Mouse (Mus musculus) embryonic facial prominence, embryonic 12.5 days (tissue): ENCODE results near the gene Myh14. TPM values are rescaled to one million over a fixed set of nuclear protein-coding genes. Genes with fewer than 3 reads are reported as not detected.

ENCODE experiments used
- ATAC-seq: fragments of 200-750 bp; cut with Nextera tagmentation; 2 replicates; pipeline ENCODE4 v1.8.0; 2017; ENCODE audit not compliant: insufficient number of reproducible peaks, insufficient read depth, low FRiP score, low TSS enrichment
- H3K27ac ChIP-seq: fragments of 300-500 bp; sonication (generic); 2 replicates; pipeline ENCODE4 v1.5.1; 2016; ENCODE audit warnings: mild to moderate bottlenecking
- H3K27me3 ChIP-seq: fragments of 300-500 bp; sonication (generic); 2 replicates; pipeline ENCODE4 v1.6.1; 2016; ENCODE audit warnings: mild to moderate bottlenecking, moderate library complexity
- H3K36me3 ChIP-seq: fragments of 300-500 bp; sonication (generic); 2 replicates; pipeline ENCODE4 v1.6.1; 2016; ENCODE audit warnings: mild to moderate bottlenecking
- H3K4me1 ChIP-seq: fragments of 300-500 bp; sonication (generic); 2 replicates; pipeline ENCODE4 v1.6.1; 2016
- H3K4me2 ChIP-seq: fragments of 300-500 bp; sonication (generic); replicated peaks from 2 replicates; pipeline ENCODE4 v1.6.1; 2016; ENCODE audit warnings: mild to moderate bottlenecking, moderate library complexity
- H3K4me3 ChIP-seq: fragments of 300-500 bp; sonication (generic); 2 replicates; pipeline ENCODE4 v1.5.1; 2016; ENCODE audit warnings: mild to moderate bottlenecking
- H3K9ac ChIP-seq: fragments of 300-500 bp; sonication (generic); 2 replicates; pipeline ENCODE4 v1.6.1; 2016; ENCODE audit warnings: mild to moderate bottlenecking, moderate library complexity
- H3K9me3 ChIP-seq: fragments of 300-500 bp; sonication (generic); 2 replicates; pipeline ENCODE4 v1.6.1; 2016; ENCODE audit warnings: mild to moderate bottlenecking, moderate library complexity
- WGBS: fragments of 180-500 bp; shearing (Covaris S2); methylation state at CpG from one replicate; pipeline ENCODE4 v1.1.7; 2016; 5-methylcytosine and 5-hydroxymethylcytosine counted together
- polyA plus RNA-seq: library from polyadenylated mRNA; unstranded; fragments of >200 nt; fragmentation: Nextera tagmentation; extraction: Ambion mirVana; gene quantifications from 2 replicates; pipeline ENCODE4 v1.2.1, GENCODE M21; 2016

The Myh14 gene
- polyA plus RNA-seq, 1 experiment from 2014 or later: 6.8 TPM

DNA sequence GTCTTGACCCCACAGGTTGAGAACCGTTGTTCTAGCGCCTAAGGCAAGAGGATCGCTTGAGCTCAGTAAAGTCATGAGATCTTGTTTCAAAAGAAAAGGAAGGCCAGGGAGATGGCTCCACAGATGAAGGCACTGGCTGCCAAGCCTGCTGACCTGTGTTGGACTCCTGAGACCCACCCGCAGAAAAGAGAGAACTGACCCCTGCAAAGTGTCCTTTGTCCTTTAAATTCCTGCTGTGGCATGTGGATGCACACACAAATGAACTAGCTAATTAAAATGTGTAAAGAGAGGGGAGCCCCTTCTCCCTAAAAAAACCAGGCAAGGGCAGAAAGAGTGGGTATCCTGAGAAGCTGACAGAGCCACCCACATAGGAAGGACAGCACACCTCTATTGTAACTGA, 98.8 kb downstream of the Myh14 start:
- no peak overlapping the region for H3K9ac ChIP-seq
- H3K27ac ChIP-seq: no peak overlapping the region
- no peak overlapping the region for H3K4me3 ChIP-seq
- H3K36me3 ChIP-seq: no peaks in the 10 kb centered on the region
- no peaks in the 10 kb centered on the region for H3K27me3 ChIP-seq
- H3K4me1 ChIP-seq: no peaks in the 10 kb centered on the region
- no peak overlapping the region for H3K4me2 ChIP-seq
- ATAC-seq: no peak
- 31% methylated on average over 4 of the region's 4 CpGs for WGBS
- H3K9me3 ChIP-seq: no peaks in the 10 kb centered on the region

DNA sequence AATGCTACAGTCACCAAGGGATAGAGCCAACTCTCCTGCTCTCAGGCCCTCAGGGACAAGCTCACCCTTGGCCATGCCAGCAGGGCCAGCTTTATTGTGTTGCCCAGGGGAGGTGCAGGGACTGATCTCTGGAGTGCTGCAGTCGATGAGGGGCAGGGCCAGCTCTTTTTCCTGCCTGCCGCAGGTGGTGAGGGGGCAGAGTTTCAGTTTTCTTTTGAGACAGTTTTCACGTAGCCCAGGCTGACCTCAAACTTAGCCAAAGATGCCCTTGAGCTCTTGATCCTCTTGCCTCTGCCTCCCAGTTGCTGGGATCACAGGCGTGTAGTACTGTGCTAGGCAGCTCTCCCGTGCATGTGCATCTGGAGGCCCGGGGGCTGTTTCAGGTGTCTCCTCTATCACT, 99.7 kb downstream of the Myh14 start:
- 81% methylated on average over 6 of the region's 6 CpGs for WGBS
- Histone ChIP-seq H3K4me2 (no peak overlapping the region), H3K9ac (no peak overlapping the region), H3K27ac (no peak overlapping the region), H3K27me3 (no peaks in the 10 kb centered on the region), H3K9me3 (no peaks in the 10 kb centered on the region), H3K36me3 (no peaks in the 10 kb centered on the region), H3K4me1 (no peaks in the 10 kb centered on the region), H3K4me3 (no peak overlapping the region)
- ATAC-seq: no peak

- Histone ChIP-seq H3K9ac (no peak overlapping the region), H3K27ac (no peak overlapping the region), H3K9me3 (no peaks in the 10 kb centered on the region), H3K36me3 (no peaks in the 10 kb centered on the region), H3K4me1 (no peaks in the 10 kb centered on the region), H3K4me2 (no peak overlapping the region), H3K4me3 (no peak overlapping the region), H3K27me3 (no peaks in the 10 kb centered on the region)
- WGBS: 71% methylated on average over 9 of the region's 9 CpGs
- no peak for ATAC-seq
These were observed 101.8 kb downstream of the Myh14 start for GRCm38 (mm10) chr7:44568803-44569202.

DNA sequence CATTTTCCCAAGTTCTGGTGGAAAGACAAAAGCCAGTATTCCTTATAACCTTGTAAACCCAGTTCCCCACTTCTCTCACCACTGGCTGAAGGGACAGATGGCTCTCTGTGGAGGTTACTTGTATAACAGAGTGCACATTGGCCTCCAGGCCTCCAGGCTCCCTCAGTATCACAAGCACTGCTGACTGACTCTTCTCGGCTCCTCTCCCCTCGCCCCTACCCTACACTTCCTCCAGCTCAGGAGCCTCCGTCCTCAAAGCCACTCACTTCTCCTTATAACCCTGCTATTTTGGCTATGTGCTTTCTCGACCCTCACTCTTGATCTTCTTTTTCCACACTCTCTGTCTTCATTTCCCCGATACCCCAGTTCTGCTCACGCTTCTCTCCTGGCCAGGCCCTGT, 105.2 kb downstream of the Myh14 start:
- H3K4me2 ChIP-seq: no peak overlapping the region
- no peaks in the 10 kb centered on the region for H3K9me3 ChIP-seq
- H3K9ac ChIP-seq: no peak overlapping the region
- no peaks in the 10 kb centered on the region for H3K27me3 ChIP-seq
- H3K4me1 ChIP-seq: no peaks in the 10 kb centered on the region
- 75% methylated on average over 6 of the region's 6 CpGs for WGBS
- no peak for ATAC-seq
- no peak overlapping the region for H3K4me3 ChIP-seq
- H3K36me3 ChIP-seq: no peaks in the 10 kb centered on the region
- H3K27ac ChIP-seq: no peak overlapping the region

DNA sequence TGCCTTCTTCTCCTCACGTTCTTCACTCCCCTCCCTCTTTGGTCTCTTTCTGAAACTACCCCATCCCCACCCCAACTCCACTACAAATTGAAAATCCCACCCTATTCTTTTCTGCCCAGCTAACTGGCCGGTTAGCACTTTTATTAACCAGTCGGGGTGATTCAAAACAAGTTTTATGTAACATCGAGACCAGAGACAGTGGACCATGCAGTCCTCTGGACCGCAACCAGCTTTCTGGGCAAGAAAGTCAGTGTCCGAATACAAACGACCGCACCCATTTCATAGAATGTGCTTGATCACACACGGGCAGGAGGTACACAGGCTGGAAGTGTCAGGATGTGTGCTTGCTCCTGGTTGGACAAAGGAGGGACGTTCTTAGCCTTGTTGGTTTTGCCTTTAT, 106.2 kb downstream of the Myh14 start:
- H3K27me3 ChIP-seq: no peaks in the 10 kb centered on the region
- no peak overlapping the region for H3K9ac ChIP-seq
- H3K4me2 ChIP-seq: no peak overlapping the region
- H3K4me3 ChIP-seq: no peak overlapping the region
- H3K9me3 ChIP-seq: no peaks in the 10 kb centered on the region
- no peak overlapping the region for H3K27ac ChIP-seq
- no peaks in the 10 kb centered on the region for H3K4me1 ChIP-seq
- 82% methylated on average over 10 of the region's 10 CpGs for WGBS
- no peak for ATAC-seq
- no peaks in the 10 kb centered on the region for H3K36me3 ChIP-seq

DNA sequence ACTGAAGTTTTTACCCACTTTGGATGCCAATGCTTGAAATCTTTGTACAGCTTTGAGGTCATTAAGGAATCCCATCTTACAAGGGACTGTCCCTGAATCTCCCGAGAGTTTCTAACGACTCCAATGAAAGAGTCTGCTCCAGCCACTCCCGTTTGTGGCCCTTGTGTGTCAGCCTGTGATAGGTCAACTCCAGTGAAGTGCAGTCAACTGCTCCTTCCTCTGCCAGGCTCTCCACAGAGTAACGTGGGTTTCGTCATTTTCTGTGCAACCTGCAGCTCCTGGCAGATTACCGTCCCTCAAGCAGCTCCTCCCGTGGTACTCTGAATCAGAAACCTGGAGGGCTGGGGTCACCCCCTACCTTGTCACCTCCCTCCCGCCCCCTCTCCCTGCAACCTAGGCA, 107.4 kb downstream of the Myh14 start:
- Histone ChIP-seq H3K36me3 (no peaks in the 10 kb centered on the region), H3K4me3 (no peak overlapping the region), H3K4me2 (no peak overlapping the region), H3K9ac (no peak overlapping the region), H3K27ac (no peak overlapping the region), H3K27me3 (no peaks in the 10 kb centered on the region), H3K4me1 (no peaks in the 10 kb centered on the region), H3K9me3 (no peaks in the 10 kb centered on the region)
- WGBS: 49% methylated on average over 8 of the region's 8 CpGs
- no peak for ATAC-seq

DNA sequence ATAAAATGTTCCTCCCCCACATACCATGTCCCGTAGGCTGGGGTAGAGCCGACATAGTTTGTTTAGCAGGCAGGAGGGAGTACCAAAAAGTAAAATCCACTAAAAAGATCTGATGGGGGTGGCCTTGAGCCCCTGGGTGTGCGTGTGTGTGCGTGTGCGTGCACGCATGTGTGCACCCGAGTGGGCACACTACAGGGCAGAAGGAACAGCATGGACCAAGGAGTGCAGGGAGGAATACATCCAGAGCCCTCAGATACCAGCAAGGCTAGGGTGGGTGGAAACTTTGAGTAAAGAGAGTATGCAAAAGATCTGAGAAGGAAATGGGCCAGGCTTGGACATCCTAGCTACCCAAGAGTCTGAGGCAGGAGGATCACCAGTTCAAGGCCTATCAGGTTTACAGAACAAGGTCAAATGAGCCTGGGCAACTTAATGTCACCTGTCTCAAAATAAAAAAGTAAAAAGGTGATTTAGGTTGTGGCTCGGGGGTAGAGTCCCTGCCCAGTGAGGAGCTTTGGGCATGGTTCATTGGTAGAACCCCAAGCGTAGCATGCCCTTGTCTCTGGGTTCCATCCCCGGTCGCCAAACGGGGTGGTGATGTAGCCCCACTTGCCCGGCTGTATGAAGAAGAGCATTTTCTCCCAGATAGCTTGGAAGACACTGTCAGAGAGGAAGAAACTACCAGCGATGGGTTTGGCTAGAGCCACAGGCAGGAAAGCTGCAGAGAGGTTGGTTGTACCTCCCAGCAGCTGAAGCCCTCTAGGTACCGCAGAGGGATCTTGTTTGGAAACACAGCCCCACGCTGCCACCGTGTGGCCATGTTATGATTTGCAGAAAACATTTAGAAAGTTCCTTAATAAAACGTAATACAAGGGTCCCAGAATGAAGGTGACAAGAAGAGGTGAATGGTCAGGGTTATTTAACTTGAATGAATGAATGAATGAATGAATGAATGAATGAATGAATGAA, 109.9 kb downstream of the Myh14 start:
- Histone ChIP-seq H3K4me3 (no peak overlapping the region), H3K9ac (no peak overlapping the region), H3K36me3 (no peaks in the 10 kb centered on the region), H3K27ac (no peak overlapping the region), H3K4me1 (no peaks in the 10 kb centered on the region), H3K27me3 (no peaks in the 10 kb centered on the region), H3K9me3 (no peaks in the 10 kb centered on the region), H3K4me2 (no peak overlapping the region)
- WGBS: 52% methylated on average over 18 of the region's 18 CpGs
- no peak for ATAC-seq

GRCm38 (mm10) chr7:44557629-44558028, 113.0 kb downstream of the Myh14 start:
- ATAC-seq: no peak
- Histone ChIP-seq H3K27ac (no peak overlapping the region), H3K4me2 (no peak overlapping the region), H3K4me3 (no peak overlapping the region), H3K4me1 (peaks cover 6% of the 10 kb centered on the region), H3K27me3 (no peaks in the 10 kb centered on the region), H3K9ac (no peak overlapping the region; the same call in 1 of the 2 replicates), H3K36me3 (no peaks in the 10 kb centered on the region), H3K9me3 (no peaks in the 10 kb centered on the region)
- 70% methylated on average over 2 of the region's 2 CpGs for WGBS

Other genes with a start within 250 kb of the Myh14 start
- 2.3 and 2.6 TPM in 2 replicates for gene Lrrc4b, start 241.8 kb downstream of the Myh14 start, polyA plus RNA-seq
- 0.42 and 0.71 TPM in 2 replicates for gene Aspdh, start 205.5 kb downstream of the Myh14 start, polyA plus RNA-seq
- gene Josd2, start 202.9 kb downstream of the Myh14 start, polyA plus RNA-seq: 80.4 and 85.6 TPM in 2 replicates
- 121 and 124 TPM in 2 replicates for gene Emc10, start 174.3 kb downstream of the Myh14 start, polyA plus RNA-seq
- 20.2 and 22.5 TPM in 2 replicates for gene Fam71e1, start 174.3 kb downstream of the Myh14 start, polyA plus RNA-seq
- gene Mybpc2, start 146.2 kb downstream of the Myh14 start, polyA plus RNA-seq: 0.06 TPM in 2 replicates
- 0.10 TPM in 1 of 2 replicates, not detected in the other for gene Spib, start 138.8 kb downstream of the Myh14 start, polyA plus RNA-seq
- gene Pold1, start 122.0 kb downstream of the Myh14 start, polyA plus RNA-seq: 125 and 130 TPM in 2 replicates
- gene Nr1h2, start 116.9 kb downstream of the Myh14 start, polyA plus RNA-seq: 68.1 and 68.6 TPM in 2 replicates
- gene Napsa, start 98.5 kb downstream of the Myh14 start, polyA plus RNA-seq: 1.1 and 1.3 TPM in 2 replicates
- 0.70 and 0.79 TPM in 2 replicates for gene Kcnc3, start 80.2 kb downstream of the Myh14 start, polyA plus RNA-seq
- gene Izumo2, start 37.9 kb upstream of the Myh14 start, polyA plus RNA-seq: not detected in 2 replicates
- 36.4 and 36.7 TPM in 2 replicates for gene Vrk3, start 77.6 kb upstream of the Myh14 start, polyA plus RNA-seq
- 2.3 and 2.6 TPM in 2 replicates for gene Zfp473, start 80.2 kb upstream of the Myh14 start, polyA plus RNA-seq
- gene Nup62, start 145.2 kb upstream of the Myh14 start, polyA plus RNA-seq: 102 and 104 TPM in 2 replicates
- gene Il4i1, start 145.5 kb upstream of the Myh14 start, polyA plus RNA-seq: 1.2 and 2.5 TPM in 2 replicates
- 5.3 and 5.8 TPM in 2 replicates for gene Atf5, start 145.8 kb upstream of the Myh14 start, polyA plus RNA-seq
- gene Akt1s1, start 178.1 kb upstream of the Myh14 start, polyA plus RNA-seq: 116 and 120 TPM in 2 replicates
- gene Tbc1d17, start 178.2 kb upstream of the Myh14 start, polyA plus RNA-seq: 94.3 and 105 TPM in 2 replicates
- 29.0 and 30.4 TPM in 2 replicates for gene Pnkp, start 186.3 kb upstream of the Myh14 start, polyA plus RNA-seq
- 696 and 750 TPM in 2 replicates for gene Ptov1, start 198.9 kb upstream of the Myh14 start, polyA plus RNA-seq
- gene Med25, start 221.9 kb upstream of the Myh14 start, polyA plus RNA-seq: 113 and 123 TPM in 2 replicates
- 22.4 and 23.3 TPM in 2 replicates for gene Fuz, start 225.2 kb upstream of the Myh14 start, polyA plus RNA-seq